Mouse (Mus musculus) bone marrow, adult 2 months (tissue): ENCODE results near the gene Tmem80. TPM values are rescaled to one million over a fixed set of nuclear protein-coding genes. Genes with fewer than 3 reads are reported as not detected.

Experiments
- H3K27ac ChIP-seq: fragments of 200-500 bp; 2 replicates; pipeline ENCODE4 v1.5.1; 2012; ENCODE audit warnings: low read depth, mild to moderate bottlenecking, control low read depth, inconsistent platforms, low read length; ENCODE audit not compliant: control insufficient read depth, poor library complexity, insufficient read depth
- H3K4me1 ChIP-seq: fragments of 200-500 bp; 2 replicates; pipeline ENCODE4 v1.6.1; 2011; ENCODE audit warnings: low read length; ENCODE audit not compliant: control insufficient read depth, insufficient read depth
- H3K4me3 ChIP-seq: fragments of 200-500 bp; replicated peaks from 2 replicates; pipeline ENCODE3; 2011; ENCODE audit warnings: mild to moderate bottlenecking, low read depth, low read length, control low read depth; ENCODE audit not compliant: control insufficient read depth
- CTCF ChIP-seq: fragments of 200-500 bp; IDR thresholded peaks from 2 replicates; pipeline ENCODE4 v1.5.1; 2011; ENCODE audit warnings: low read length, control low read depth; ENCODE audit not compliant: control insufficient read depth, insufficient read depth
- POLR2A ChIP-seq: fragments of 200-500 bp; IDR thresholded peaks from 2 replicates; pipeline ENCODE4 v1.6.1; 2011; ENCODE audit warnings: low read depth, mild to moderate bottlenecking, control low read depth, low read length, borderline replicate concordance; ENCODE audit not compliant: control insufficient read depth
- WGBS: fragments of 180-500 bp; shearing (Covaris S2); methylation state at CpG from one replicate; pipeline ENCODE4 v1.1.7; 2018; 5-methylcytosine and 5-hydroxymethylcytosine counted together
- polyA plus RNA-seq: library from polyadenylated mRNA; stranded (reverse); fragments of >200 nt; gene quantifications from 2 replicates; pipeline ENCODE4 v1.2.4, GENCODE M21; 2011; ENCODE audit warnings: low replicate concordance; ENCODE audit not compliant: missing spikeins, insufficient read depth, insufficient read length

Gene Tmem80
- polyA plus RNA-seq, 1 experiment = 33.0 TPM

GRCm38 (mm10) chr7:141361510-141361909, 34.0 kb downstream of the Tmem80 start:
- 30% methylated on average over 24 of the region's 24 CpGs for WGBS
- Histone ChIP-seq H3K4me1 (peaks cover 3% of the 10 kb centered on the region; the same call in 1 of the 2 replicates), H3K27ac (no peak overlapping the region), H3K4me3 (no peak overlapping the region)
- TF ChIP-seq CTCF = no peak
- no peak for TF ChIP-seq POLR2A

GRCm38 (mm10) chr7:141363106-141363751, 35.7 kb downstream of the Tmem80 start:
- Histone ChIP-seq H3K27ac (peak overlapping the region; percentile 54), H3K4me1 (peaks cover 3% of the 10 kb centered on the region; the same call in 1 of the 2 replicates), H3K4me3 (no peak overlapping the region)
- WGBS = 55% methylated on average over 4 of the region's 4 CpGs
- TF ChIP-seq CTCF = peak; percentile 72
- TF ChIP-seq POLR2A = no peak

GRCm38 (mm10) chr7:141363752-141364125, 36.2 kb downstream of the Tmem80 start:
- H3K27ac ChIP-seq = peak overlapping the region; percentile 54
- H3K4me3 ChIP-seq = no peak overlapping the region
- 62% methylated on average over 2 of the region's 2 CpGs for WGBS
- TF ChIP-seq CTCF (no peak), POLR2A (no peak)
- peaks cover 3% of the 10 kb centered on the region; the same call in 1 of the 2 replicates for H3K4me1 ChIP-seq

- H3K27ac ChIP-seq = peak overlapping the region; percentile 49; the same call in 1 of the 2 replicates
- no peak overlapping the region for H3K4me3 ChIP-seq
- TF ChIP-seq CTCF (no peak), POLR2A (no peak)
- H3K4me1 ChIP-seq = peaks cover 3% of the 10 kb centered on the region; the same call in 1 of the 2 replicates
- 61% methylated on average over 5 of the region's 5 CpGs for WGBS
These were observed 37.0 kb downstream of the Tmem80 start for GRCm38 (mm10) chr7:141364349-141365048.

GRCm38 (mm10) chr7:141365049-141365445, 37.5 kb downstream of the Tmem80 start:
- 61% methylated on average over 3 of the region's 3 CpGs for WGBS
- no peak overlapping the region for H3K4me3 ChIP-seq
- H3K4me1 ChIP-seq = peaks cover 3% of the 10 kb centered on the region; the same call in 1 of the 2 replicates
- peak overlapping the region; percentile 49; the same call in 1 of the 2 replicates for H3K27ac ChIP-seq
- TF ChIP-seq POLR2A (no peak), CTCF (no peak)

GRCm38 (mm10) chr7:141367358-141367757, 39.8 kb downstream of the Tmem80 start:
- Histone ChIP-seq H3K4me1 (peaks cover 3% of the 10 kb centered on the region; the same call in 1 of the 2 replicates), H3K4me3 (no peak overlapping the region), H3K27ac (no peak overlapping the region)
- TF ChIP-seq CTCF (no peak), POLR2A (no peak)
- 77% methylated on average over 4 of the region's 4 CpGs for WGBS

- H3K4me1 ChIP-seq = peaks cover 2% of the 10 kb centered on the region; the same call in 1 of the 2 replicates
- H3K4me3 ChIP-seq = no peak overlapping the region
- WGBS = 19% methylated on average over 5 of the region's 5 CpGs
- TF ChIP-seq CTCF (no peak), POLR2A (no peak)
- H3K27ac ChIP-seq = peak overlapping the region; percentile 26; the same call in 1 of the 2 replicates
These were observed 42.4 kb downstream of the Tmem80 start for GRCm38 (mm10) chr7:141369918-141370317.

GRCm38 (mm10) chr7:141371942-141372595, 44.5 kb downstream of the Tmem80 start:
- H3K4me3 ChIP-seq = no peak overlapping the region
- peak overlapping the region; percentile 48; the same call in 1 of the 2 replicates for H3K27ac ChIP-seq
- 30% methylated on average over 6 of the region's 6 CpGs for WGBS
- H3K4me1 ChIP-seq = no peaks in the 10 kb centered on the region; the same call in 1 of the 2 replicates
- no peak for TF ChIP-seq POLR2A
- TF ChIP-seq CTCF = no peak
